Mouse (Mus musculus): ENCODE data around the gene Sprr4.
"Not testable (repeated sequence)": the region's sequence is repeated elsewhere in the genome, so short reads cannot be mapped to it uniquely, and the experiment has no call there.

The Sprr4 gene

DNA sequence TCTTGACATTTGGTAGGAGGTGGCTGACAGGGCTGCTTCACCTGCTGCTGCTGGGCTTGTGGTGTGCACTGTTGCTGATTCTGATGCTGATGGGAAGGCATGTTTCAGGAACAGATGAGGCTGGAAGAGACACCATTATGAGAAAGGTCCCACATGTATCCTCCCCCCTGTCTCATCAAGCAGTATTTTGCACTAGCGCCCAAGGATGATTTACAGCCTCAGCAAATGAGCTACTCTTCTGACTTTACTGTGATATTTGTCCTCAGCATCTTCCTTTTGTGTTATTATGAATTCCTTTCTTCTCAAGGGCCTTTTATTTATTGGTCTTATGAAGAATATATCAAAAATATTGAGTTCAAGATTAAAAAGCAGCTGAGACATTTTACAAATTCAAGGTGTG, at the start of gene Sprr4:
TSS of gene Sprr4 (minus strand) at position 101 of the 400 bp plus-strand sequence.
- DNase-seq (ENCODE audit: low spot score) = no peak

DNA sequence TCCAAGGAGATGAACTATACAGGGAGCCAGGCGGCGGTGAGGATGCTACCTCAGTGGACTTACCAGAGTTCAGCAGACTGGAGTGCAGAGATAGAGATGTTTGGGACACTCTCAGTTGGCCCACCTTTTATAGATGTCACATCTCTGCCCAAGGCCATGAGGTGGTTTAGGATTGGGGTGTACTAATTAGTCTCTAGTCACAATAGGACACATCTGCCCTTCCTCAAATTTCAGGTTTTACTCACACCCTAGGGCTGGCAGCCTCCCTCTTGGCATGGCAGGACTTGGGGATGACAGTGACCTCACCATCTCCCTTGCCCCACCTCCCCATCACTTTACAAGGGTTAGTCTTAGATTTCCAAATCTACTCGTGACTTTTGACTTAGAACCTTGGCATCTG, 34.1 kb upstream of the Sprr4 start, which contains the start of gene 2310046K23Rik:
TSS of gene 2310046K23Rik (minus strand) at position 101 of the 400 bp plus-strand sequence.
- no peak for DNase-seq (ENCODE audit: low spot score)

GRCm38 (mm10) chr3:92512325-92512724, 12.0 kb upstream of the Sprr4 start:
- no peak for DNase-seq (ENCODE audit: low spot score)

DNA sequence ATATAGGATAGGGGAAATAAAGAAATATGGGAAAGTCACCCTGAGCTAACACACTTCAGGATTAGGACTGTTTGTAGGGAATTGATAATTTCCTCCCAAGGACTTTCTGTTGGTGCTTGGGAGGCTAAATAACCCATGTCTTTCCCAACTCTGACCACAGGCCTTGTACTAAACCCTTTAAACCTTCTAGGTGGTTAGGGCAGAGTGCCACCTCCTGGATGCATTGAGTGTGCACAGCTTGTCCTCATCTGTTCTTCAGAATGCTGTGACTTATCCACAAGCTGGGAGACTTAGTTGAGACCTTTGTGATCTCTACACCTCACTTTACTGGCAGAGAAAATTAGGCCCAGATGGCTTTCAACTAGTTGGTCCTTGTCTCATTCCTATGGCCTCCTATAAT, 10.5 kb upstream of the Sprr4 start:
- peak; percentile 33 for DNase-seq (ENCODE audit: low spot score)

DNA sequence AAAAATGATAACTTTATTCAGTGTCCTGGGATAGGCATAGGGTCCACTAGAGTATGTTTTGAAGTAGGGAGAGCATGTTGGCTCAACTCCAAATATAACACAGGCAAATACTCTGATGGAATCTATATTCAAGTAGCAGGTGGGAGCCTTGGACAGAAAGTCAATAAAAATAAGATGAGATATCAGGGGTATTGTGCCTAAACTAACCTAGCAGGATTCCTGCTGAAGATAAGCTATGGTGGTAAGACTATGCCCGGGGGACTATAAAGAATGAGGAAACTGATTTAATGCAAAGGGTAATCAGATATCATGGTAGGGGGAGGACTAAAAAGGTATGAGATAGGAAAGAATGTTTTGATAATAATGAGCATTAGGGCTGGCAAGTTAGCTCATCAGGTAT, 7.9 kb upstream of the Sprr4 start:
- DNase-seq (ENCODE audit: low spot score) = no peak

GRCm38 (mm10) chr3:92503528-92503927, 3.2 kb upstream of the Sprr4 start:
- DNase-seq (ENCODE audit: low spot score) = no peak

DNA sequence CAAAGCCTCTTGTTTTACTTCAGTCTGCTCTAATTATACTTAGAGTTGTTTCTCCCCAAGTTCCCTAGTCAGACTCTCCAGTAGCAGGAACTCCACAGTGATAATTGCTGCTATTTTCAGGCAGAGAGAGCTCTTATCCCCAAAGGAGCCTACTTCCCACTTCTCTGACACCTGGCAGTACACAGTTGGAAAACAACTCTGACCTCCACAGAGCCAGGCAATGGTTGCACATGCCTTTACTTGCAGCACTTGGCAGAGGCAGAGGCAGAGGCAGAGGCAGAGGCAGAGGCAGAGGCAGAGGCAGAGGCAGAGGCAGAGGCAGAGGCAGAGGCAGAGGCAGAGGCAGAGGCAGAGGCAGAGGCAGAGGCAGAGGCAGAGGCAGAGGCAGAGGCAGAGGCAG, 10.0 kb downstream of the Sprr4 start:
- not testable (repeated sequence) for DNase-seq (ENCODE audit: low spot score)

DNA sequence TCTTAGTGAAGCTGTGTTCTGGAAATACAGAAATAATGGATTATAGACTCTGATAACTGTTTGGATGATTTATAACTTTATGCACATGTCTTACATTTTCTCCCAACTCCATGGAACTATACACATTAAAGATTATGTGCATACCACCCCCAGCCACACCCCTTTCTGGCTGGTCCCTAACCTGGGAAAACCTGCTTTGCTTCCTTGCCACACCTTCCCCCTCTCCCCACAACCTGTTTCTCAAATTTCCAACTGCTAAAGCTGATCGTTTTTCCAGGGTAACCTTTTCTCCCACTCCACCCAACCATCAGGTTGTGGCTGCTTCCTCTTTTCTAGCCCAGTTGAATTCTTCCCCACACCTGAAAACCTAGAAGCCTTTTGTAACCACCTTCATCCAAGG, 14.0 kb downstream of the Sprr4 start:
- DNase-seq (ENCODE audit: low spot score) = no peak

DNA sequence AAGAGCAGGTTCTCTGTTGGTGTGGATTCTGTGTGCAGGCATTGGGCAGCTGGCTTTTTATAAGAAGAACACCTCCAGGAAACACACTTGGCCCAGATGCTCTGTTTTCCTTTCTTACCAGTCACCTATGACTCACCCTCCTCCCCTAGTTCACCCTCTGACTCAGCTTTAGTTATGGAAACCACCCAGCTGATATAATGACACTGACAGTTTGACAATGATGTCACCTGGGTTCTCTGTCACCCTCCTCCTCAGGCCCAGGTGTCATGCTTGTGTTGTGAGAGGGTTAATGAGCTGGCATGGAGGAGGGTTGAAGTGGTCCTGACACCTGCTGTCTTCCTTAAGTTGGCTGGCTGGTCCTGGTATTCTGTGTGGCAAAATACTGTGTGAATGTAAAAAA, 14.4 kb downstream of the Sprr4 start, which contains the start of gene Sprr1a:
TSS of gene Sprr1a (minus strand) at position 33 of the 400 bp plus-strand sequence.
- DNase-seq (ENCODE audit: low spot score) = no peak

- not testable (repeated sequence) for DNase-seq (ENCODE audit: low spot score)
Observed at GRCm38 (mm10) chr3:92481249-92481648, 19.0 kb downstream of the Sprr4 start.

DNA sequence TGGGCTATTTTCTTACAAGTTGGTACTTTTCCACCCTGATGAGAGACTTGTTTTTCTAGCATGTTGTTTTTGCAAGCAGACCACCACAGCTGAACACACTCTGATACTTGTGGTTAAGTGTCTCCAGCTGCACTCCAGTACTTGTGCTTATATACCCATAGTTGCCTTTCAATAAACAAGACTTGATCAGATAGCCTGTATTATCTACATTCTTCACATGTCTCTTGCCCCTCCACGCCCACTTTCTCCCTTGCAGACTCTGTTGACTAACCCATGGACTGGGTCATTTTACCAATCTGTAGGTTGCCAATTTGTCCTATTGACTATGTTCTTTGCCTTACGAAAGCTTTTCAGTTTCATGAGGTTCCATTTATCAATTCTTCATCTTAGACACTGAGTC, 30.2 kb downstream of the Sprr4 start:
- DNase-seq (ENCODE audit: low spot score) = no peak

DNA sequence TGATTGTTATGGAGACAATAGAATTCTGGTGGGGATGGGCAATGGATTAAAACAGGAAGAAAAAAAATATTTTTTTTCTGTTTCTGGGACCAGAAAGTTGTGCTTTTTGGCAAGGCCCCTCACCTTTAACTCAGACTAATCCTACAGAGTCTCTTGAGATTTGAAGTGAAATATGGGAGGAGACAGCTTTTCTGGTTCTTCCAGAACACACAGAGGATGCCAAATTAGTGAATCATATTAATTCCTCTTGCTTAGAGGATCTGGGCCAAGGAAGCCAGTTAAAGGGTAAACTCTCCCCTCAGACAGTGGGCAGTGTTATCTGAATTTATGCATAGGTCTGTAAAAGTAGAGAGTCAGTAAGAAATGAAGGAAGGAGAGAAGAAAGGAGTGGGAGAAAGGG, 32.9 kb downstream of the Sprr4 start:
- no peak for DNase-seq (ENCODE audit: low spot score)

GRCm38 (mm10) chr3:92466576-92466975, 33.7 kb downstream of the Sprr4 start:
- no peak for DNase-seq (ENCODE audit: low spot score)

DNA sequence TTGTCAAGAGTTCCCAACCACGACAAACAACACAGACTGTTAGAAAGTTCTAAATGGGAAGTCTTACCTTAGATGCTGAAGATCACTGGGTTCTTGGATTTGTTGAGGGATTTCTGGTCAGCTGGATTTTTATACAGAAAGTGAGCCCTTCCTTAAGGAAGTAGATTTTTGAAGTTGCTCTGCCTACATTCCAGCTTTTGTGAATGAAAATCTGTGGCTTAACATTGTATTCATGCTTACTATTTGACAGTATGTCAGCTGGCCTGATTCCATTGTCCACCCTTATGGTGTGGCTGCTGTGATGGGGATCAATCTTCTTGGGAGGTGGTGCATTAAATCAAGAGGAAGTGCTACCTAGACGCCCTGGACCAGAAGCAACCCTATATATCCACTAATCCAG, 41.7 kb downstream of the Sprr4 start, which contains the start of gene Sprr3:
TSS of gene Sprr3 (minus strand) at position 101 of the 400 bp plus-strand sequence.
- DNase-seq (ENCODE audit: low spot score) = no peak

- no peak for DNase-seq (ENCODE audit: low spot score)
Observed at GRCm38 (mm10) chr3:92455151-92455550, 45.1 kb downstream of the Sprr4 start.
